Mouse (Mus musculus) frontal cortex, postnatal 14 days (tissue): ENCODE measurements at regions not wholly inside any gene's neighbourhood (a gene's known extent, or its start where the extent isn't known, plus 50 kb on each side); places are given as distances from the start of the nearest gene placed in this dataset.

Experiments used
- DNase-seq, 2 experiments: peaks; one replicate each; pipeline ENCODE4 v3.0.0; 2022; ENCODE audit warnings: low spot score in 2 of 2

- peak in 1 of 2 experiments; percentile 4 for DNase-seq
Observed at GRCm38 (mm10) chr2:51334437-51334836, 185.5 kb upstream of the Rnd3 start.

- no peak for DNase-seq
Observed at GRCm38 (mm10) chr2:51327081-51327480, 178.2 kb upstream of the Rnd3 start.

GRCm38 (mm10) chr2:51321676-51322075 lies 172.8 kb upstream of the Rnd3 start:
- DNase-seq, result no peak

- no peak for DNase-seq
Observed at GRCm38 (mm10) chr2:51316452-51316851, 167.5 kb upstream of the Rnd3 start.

GRCm38 (mm10) chr2:51313414-51313813 lies 164.5 kb upstream of the Rnd3 start:
- no peak for DNase-seq

- no peak for DNase-seq
Observed at GRCm38 (mm10) chr2:51306257-51306656, 157.3 kb upstream of the Rnd3 start.

- DNase-seq, result no peak
Observed at GRCm38 (mm10) chr2:51305411-51305810, 156.5 kb upstream of the Rnd3 start.

- DNase-seq, result no peak
Observed at GRCm38 (mm10) chr2:51304694-51305093, 155.8 kb upstream of the Rnd3 start.

- DNase-seq, result no peak
Observed at GRCm38 (mm10) chr2:51290659-51291260, 141.8 kb upstream of the Rnd3 start.

GRCm38 (mm10) chr2:51288678-51289077 lies 139.8 kb upstream of the Rnd3 start:
- no peak for DNase-seq

- no peak for DNase-seq
Observed at GRCm38 (mm10) chr2:51285632-51286031, 136.7 kb upstream of the Rnd3 start.

- no peak for DNase-seq
Observed at GRCm38 (mm10) chr2:51284781-51285225, 135.9 kb upstream of the Rnd3 start.

- no peak for DNase-seq
Observed at GRCm38 (mm10) chr2:51279396-51280045, 130.6 kb upstream of the Rnd3 start.

- no peak for DNase-seq
Observed at GRCm38 (mm10) chr2:51278824-51279223, 129.9 kb upstream of the Rnd3 start.

GRCm38 (mm10) chr2:51278356-51278755 lies 129.4 kb upstream of the Rnd3 start:
- DNase-seq, result no peak

GRCm38 (mm10) chr2:51276591-51276990 lies 127.7 kb upstream of the Rnd3 start:
- no peak for DNase-seq

GRCm38 (mm10) chr2:51273300-51273699 lies 124.4 kb upstream of the Rnd3 start:
- DNase-seq, result no peak

GRCm38 (mm10) chr2:51268532-51268931 lies 119.6 kb upstream of the Rnd3 start:
- no peak for DNase-seq

- no peak for DNase-seq
Observed at GRCm38 (mm10) chr2:51267662-51268061, 118.8 kb upstream of the Rnd3 start.

GRCm38 (mm10) chr2:51262506-51262905 lies 113.6 kb upstream of the Rnd3 start:
- DNase-seq, result no peak

- DNase-seq, result no peak
Observed at GRCm38 (mm10) chr2:51250798-51251197, 101.9 kb upstream of the Rnd3 start.

- DNase-seq, result no peak
Observed at GRCm38 (mm10) chr2:51241573-51241972, 92.7 kb upstream of the Rnd3 start.

GRCm38 (mm10) chr2:51240000-51240399 lies 91.1 kb upstream of the Rnd3 start:
- DNase-seq, result no peak

- no peak for DNase-seq
Observed at GRCm38 (mm10) chr2:51238992-51239391, 90.1 kb upstream of the Rnd3 start.
